Mouse (Mus musculus) limb, embryonic 14.5 days (tissue): Measurements from ENCODE around the gene Ggn. TPM values are rescaled to one million over a fixed set of nuclear protein-coding genes. Genes with fewer than 3 reads are reported as not detected.

Source experiments
- ATAC-seq: fragments of 200-750 bp; cut with Nextera tagmentation; 2 replicates; pipeline ENCODE4 v1.8.0; 2017; ENCODE audit warnings: low read depth, moderate number of reproducible peaks, moderate TSS enrichment; ENCODE audit not compliant: low FRiP score
- DNase-seq: peaks from one replicate; pipeline ENCODE4 v3.0.0-alpha.2; 2015; ENCODE audit warnings: low spot score
- H3K27ac ChIP-seq: fragments of 300-500 bp; sonication (generic); replicated peaks from 2 replicates; pipeline ENCODE4 v1.5.1; 2014; ENCODE audit warnings: low read depth, mild to moderate bottlenecking, low read length, moderate library complexity, mixed read lengths
- H3K27me3 ChIP-seq: fragments of 300-500 bp; sonication (generic); 2 replicates; pipeline ENCODE4 v1.6.1; 2014; ENCODE audit warnings: low read length, mixed read lengths; ENCODE audit not compliant: control insufficient read depth, insufficient read depth
- H3K36me3 ChIP-seq: fragments of 300-500 bp; sonication (generic); 2 replicates; pipeline ENCODE4 v1.6.1; 2014; ENCODE audit warnings: mild to moderate bottlenecking, low read length, moderate library complexity, mixed read lengths; ENCODE audit not compliant: control insufficient read depth, insufficient read depth
- H3K4me1 ChIP-seq: fragments of 300-500 bp; sonication (generic); 2 replicates; pipeline ENCODE4 v1.6.1; 2014; ENCODE audit warnings: antibody characterized with exemption, low read length, mixed read lengths; ENCODE audit not compliant: control insufficient read depth, insufficient read depth
- H3K4me2 ChIP-seq: fragments of 300-500 bp; sonication (generic); replicated peaks from 2 replicates; pipeline ENCODE4 v1.6.1; 2014; ENCODE audit warnings: low read depth, mild to moderate bottlenecking, low read length, moderate library complexity; ENCODE audit not compliant: severe bottlenecking
- H3K4me3 ChIP-seq: fragments of 300-500 bp; sonication (generic); replicated peaks from 2 replicates; pipeline ENCODE4 v1.5.1; 2014; ENCODE audit warnings: low read length
- H3K9ac ChIP-seq: fragments of 300-500 bp; sonication (generic); 2 replicates; pipeline ENCODE4 v1.6.1; 2014; ENCODE audit warnings: mild to moderate bottlenecking, low read depth, low read length, moderate library complexity; ENCODE audit not compliant: severe bottlenecking
- H3K9me3 ChIP-seq: fragments of 300-500 bp; sonication (generic); 2 replicates; pipeline ENCODE4 v1.6.1; 2016; ENCODE audit warnings: low read length; ENCODE audit not compliant: control insufficient read depth
- POLR2A ChIP-seq: fragments of 200-500 bp; IDR thresholded peaks from 2 replicates; pipeline ENCODE4 v1.8.0; 2012; ENCODE audit warnings: inconsistent platforms, mild to moderate bottlenecking, moderate library complexity, borderline replicate concordance; ENCODE audit not compliant: insufficient read depth, insufficient read length; ENCODE audit errors: extremely low read depth
- WGBS: fragments of 180-500 bp; shearing (Covaris S2); extraction: QIAGEN DNeasy Blood & Tissue Kit; methylation state at CpG from one replicate; pipeline ENCODE4 v1.1.7; 2014; 5-methylcytosine and 5-hydroxymethylcytosine counted together
- polyA plus RNA-seq, 2 experiments: library from polyadenylated mRNA; depleted of rRNA in 1 of 2; stranded (reverse) in 1 of 2; unstranded in 1 of 2; fragments of >200 nt; fragmentation: Nextera tagmentation in 1 of 2; extraction: Ambion mirVana in 1 of 2; gene quantifications; 2 replicates each; pipeline versions ENCODE4 v1.2.1 to v1.2.3; 2012 to 2014

Gene Ggn
- polyA plus RNA-seq (2012; rRNA removed), result 0.91 and 1.4 TPM in 2 replicates
- polyA plus RNA-seq (2014; fragmentation: Nextera tagmentation; extraction: Ambion mirVana), result 0.45 and 0.54 TPM in 2 replicates

- DNase-seq (peak; percentile 80), ATAC-seq (peak; percentile 74)
- H3K4me1 ChIP-seq, result peaks cover 20% of the 10 kb centered on the region
- TF ChIP-seq POLR2A, result no peak
- H3K36me3 ChIP-seq, result peaks cover 24% of the 10 kb centered on the region
- peak within 1 kb of the TSS; percentile 62 for H3K9ac ChIP-seq
- peak within 1 kb of the TSS; percentile 66 for H3K4me3 ChIP-seq
- WGBS, result under 1% methylated on average over 30 of the region's 30 CpGs
- peaks cover 34% of the 10 kb centered on the region for H3K27me3 ChIP-seq
- 0 out of 2 replicates have a peak within 1 kb of the TSS, but pooled peaks have one; percentile 43 for H3K27ac ChIP-seq
- H3K4me2 ChIP-seq, result peak within 1 kb of the TSS; percentile 86
- no peaks in the 10 kb centered on the region for H3K9me3 ChIP-seq
Observed at GRCm38 (mm10) chr7:29170066-29170754, at the start of gene Ggn, which contains the start of gene Spred3. Gene Ggn (plus strand): TSS chr7:29170210. Gene Spred3 (minus strand): TSS chr7:29170411.

- no peak overlapping the region for H3K27ac ChIP-seq
- no peaks in the 10 kb centered on the region for H3K27me3 ChIP-seq
- TF ChIP-seq POLR2A, result no peak
- H3K9ac ChIP-seq, result no peak overlapping the region
- 93% methylated on average over 9 of the region's 9 CpGs for WGBS
- ATAC-seq (no peak), DNase-seq (no peak)
- H3K36me3 ChIP-seq, result no peaks in the 10 kb centered on the region
- H3K4me3 ChIP-seq, result no peak overlapping the region
- H3K4me1 ChIP-seq, result 0 out of 2 replicates have a peak, but pooled peaks cover 8% of the 10 kb centered on the region
- H3K4me2 ChIP-seq, result no peak overlapping the region
- no peaks in the 10 kb centered on the region for H3K9me3 ChIP-seq
Observed at GRCm38 (mm10) chr7:29122821-29123220, 47.2 kb upstream of the Ggn start.

- Histone ChIP-seq H3K27ac (no peak overlapping the region), H3K4me3 (no peak overlapping the region), H3K4me2 (peak overlapping the region; percentile 59), H3K9ac (peak overlapping the region; percentile 48; the same call in 1 of the 2 replicates), H3K36me3 (no peaks in the 10 kb centered on the region), H3K4me1 (0 out of 2 replicates have a peak, but pooled peaks cover 8% of the 10 kb centered on the region), H3K9me3 (no peaks in the 10 kb centered on the region), H3K27me3 (no peaks in the 10 kb centered on the region)
- TF ChIP-seq POLR2A, result no peak
- 55% methylated on average over 5 of the region's 5 CpGs for WGBS
- ATAC-seq (peak; percentile 84), DNase-seq (peak; percentile 67)
Observed at GRCm38 (mm10) chr7:29123531-29124358, 46.3 kb upstream of the Ggn start.

GRCm38 (mm10) chr7:29124970-29125369, 45.0 kb upstream of the Ggn start, which contains the start of gene Ryr1:
Gene Ryr1 (minus strand): TSS chr7:29125179.
- H3K4me2 ChIP-seq, result peak within 1 kb of the TSS; percentile 59
- ATAC-seq, result peak; percentile 72

More at GRCm38 (mm10) chr7:29124970-29125369, 45.0 kb upstream of the Ggn start, which contains the start of gene Ryr1:
- Histone ChIP-seq H3K36me3 (no peaks in the 10 kb centered on the region), H3K9me3 (no peaks in the 10 kb centered on the region), H3K27ac (no peak within 1 kb of the TSS), H3K4me3 (peak within 1 kb of the TSS; percentile 41), H3K9ac (peak within 1 kb of the TSS; percentile 48), H3K4me1 (0 out of 2 replicates have a peak, but pooled peaks cover 8% of the 10 kb centered on the region), H3K27me3 (no peaks in the 10 kb centered on the region)
- peak; percentile 72 for DNase-seq
- no peak for TF ChIP-seq POLR2A
- WGBS, result 0% methylated on average over 12 of the region's 16 CpGs
